Mouse (Mus musculus) testis, adult 2 months (tissue): ENCODE measurements around the gene Dzip3. TPM values are rescaled to one million over a fixed set of nuclear protein-coding genes. Genes with fewer than 3 reads are reported as not detected.

Source experiments
- H3K27ac ChIP-seq: fragments of 200-500 bp; 2 replicates; pipeline ENCODE4 v1.5.1; 2012; ENCODE audit warnings: low read depth, low read length; ENCODE audit not compliant: control insufficient read depth, insufficient read depth
- H3K27me3 ChIP-seq: fragments of 200-500 bp; 2 replicates; pipeline ENCODE4 v1.6.1; 2012; ENCODE audit warnings: mild to moderate bottlenecking, low read length, moderate library complexity; ENCODE audit not compliant: control insufficient read depth, insufficient read depth
- H3K36me3 ChIP-seq: fragments of 200-500 bp; 2 replicates; pipeline ENCODE4 v1.6.1; 2012; ENCODE audit warnings: mild to moderate bottlenecking, low read length; ENCODE audit not compliant: control insufficient read depth, insufficient read depth
- H3K4me1 ChIP-seq: fragments of 200-500 bp; 2 replicates; pipeline ENCODE4 v1.6.1; 2012; ENCODE audit warnings: low read length; ENCODE audit not compliant: control insufficient read depth, insufficient read depth
- H3K4me3 ChIP-seq: fragments of 200-500 bp; 2 replicates; pipeline ENCODE4 v1.5.1; 2012; ENCODE audit warnings: low read depth, mild to moderate bottlenecking, low read length, moderate library complexity, mixed read lengths; ENCODE audit not compliant: control insufficient read depth
- CTCF ChIP-seq: fragments of 200-500 bp; IDR thresholded peaks from 2 replicates; pipeline ENCODE4 v1.5.1; 2012; ENCODE audit warnings: low read depth, mild to moderate bottlenecking, inconsistent platforms, low read length, moderate library complexity; ENCODE audit not compliant: control insufficient read depth, insufficient read depth, insufficient replicate concordance
- POLR2A ChIP-seq: fragments of 200-500 bp; IDR thresholded peaks from 2 replicates; pipeline ENCODE4 v1.6.1; 2012; ENCODE audit warnings: low read depth, mild to moderate bottlenecking, inconsistent platforms, low read length, moderate library complexity; ENCODE audit not compliant: control insufficient read depth
- polyA plus RNA-seq: library from polyadenylated mRNA; depleted of rRNA; stranded (reverse); fragments of >200 nt; gene quantifications from 2 replicates; pipeline ENCODE4 v1.2.3, GENCODE M21; 2012

The Dzip3 gene
- polyA plus RNA-seq, 1 experiment, result 6.2 TPM

GRCm38 (mm10) chr16:48992437-48993230 is 1.3 kb downstream of the Dzip3 start:
- Histone ChIP-seq H3K4me3 (peak overlapping the region; percentile 38; the same call in 1 of the 2 replicates), H3K27me3 (no peaks in the 10 kb centered on the region), H3K4me1 (no peaks in the 10 kb centered on the region), H3K27ac (no peak overlapping the region), H3K36me3 (no peaks in the 10 kb centered on the region)
- TF ChIP-seq POLR2A, result no peak
- no peak for TF ChIP-seq CTCF

GRCm38 (mm10) chr16:48989700-48990099 is 4.3 kb downstream of the Dzip3 start:
- Histone ChIP-seq H3K4me1 (no peaks in the 10 kb centered on the region), H3K36me3 (no peaks in the 10 kb centered on the region), H3K27ac (no peak overlapping the region), H3K27me3 (no peaks in the 10 kb centered on the region), H3K4me3 (no peak overlapping the region)
- TF ChIP-seq POLR2A (no peak), CTCF (no peak)

GRCm38 (mm10) chr16:48985034-48985627 is 8.8 kb downstream of the Dzip3 start:
- Histone ChIP-seq H3K36me3 (no peaks in the 10 kb centered on the region), H3K4me1 (no peaks in the 10 kb centered on the region), H3K4me3 (no peak overlapping the region), H3K27ac (no peak overlapping the region), H3K27me3 (no peaks in the 10 kb centered on the region)
- TF ChIP-seq POLR2A (no peak), CTCF (no peak)

- H3K27me3 ChIP-seq, result no peaks in the 10 kb centered on the region
- H3K36me3 ChIP-seq, result no peaks in the 10 kb centered on the region
- TF ChIP-seq POLR2A (no peak), CTCF (no peak)
These were observed 14.0 kb downstream of the Dzip3 start for GRCm38 (mm10) chr16:48979965-48980364.

GRCm38 (mm10) chr16:48973548-48973947 is 20.4 kb downstream of the Dzip3 start:
- no peak overlapping the region for H3K4me3 ChIP-seq
- H3K4me1 ChIP-seq, result no peaks in the 10 kb centered on the region
- no peaks in the 10 kb centered on the region for H3K36me3 ChIP-seq
- H3K27me3 ChIP-seq, result no peaks in the 10 kb centered on the region
- no peak overlapping the region for H3K27ac ChIP-seq
- TF ChIP-seq CTCF (no peak), POLR2A (no peak)

More at GRCm38 (mm10) chr16:48979965-48980364, 14.0 kb downstream of the Dzip3 start:
- Histone ChIP-seq H3K4me3 (no peak overlapping the region), H3K27ac (no peak overlapping the region), H3K4me1 (no peaks in the 10 kb centered on the region)

GRCm38 (mm10) chr16:48972996-48973395 is 21.0 kb downstream of the Dzip3 start:
- Histone ChIP-seq H3K27ac (no peak overlapping the region), H3K36me3 (no peaks in the 10 kb centered on the region), H3K4me3 (no peak overlapping the region), H3K27me3 (no peaks in the 10 kb centered on the region), H3K4me1 (no peaks in the 10 kb centered on the region)
- TF ChIP-seq POLR2A, result no peak
- no peak for TF ChIP-seq CTCF

- TF ChIP-seq CTCF (no peak), POLR2A (no peak)
- Histone ChIP-seq H3K27me3 (no peaks in the 10 kb centered on the region), H3K36me3 (no peaks in the 10 kb centered on the region), H3K4me1 (no peaks in the 10 kb centered on the region), H3K27ac (no peak overlapping the region), H3K4me3 (no peak overlapping the region)
These were observed 52.2 kb downstream of the Dzip3 start for GRCm38 (mm10) chr16:48941805-48942204.
